Mouse (Mus musculus): ENCODE measurements around the gene Antxr1. TPM values are rescaled to one million over a fixed set of nuclear protein-coding genes. Genes with fewer than 3 reads are reported as not detected.

Antxr1 gene
- polyA plus RNA-seq (2017; shearing (Covaris generic)): not detected

GRCm38 (mm10) chr6:87335091-87335934 is at the start of gene Antxr1:
Gene Antxr1 (minus strand): TSS chr6:87335821.

GRCm38 (mm10) chr6:87373057-87373456 is 37.4 kb upstream of the Antxr1 start, which contains the start of gene Gkn2:
Gene Gkn2 (plus strand): TSS chr6:87373357.

DNA sequence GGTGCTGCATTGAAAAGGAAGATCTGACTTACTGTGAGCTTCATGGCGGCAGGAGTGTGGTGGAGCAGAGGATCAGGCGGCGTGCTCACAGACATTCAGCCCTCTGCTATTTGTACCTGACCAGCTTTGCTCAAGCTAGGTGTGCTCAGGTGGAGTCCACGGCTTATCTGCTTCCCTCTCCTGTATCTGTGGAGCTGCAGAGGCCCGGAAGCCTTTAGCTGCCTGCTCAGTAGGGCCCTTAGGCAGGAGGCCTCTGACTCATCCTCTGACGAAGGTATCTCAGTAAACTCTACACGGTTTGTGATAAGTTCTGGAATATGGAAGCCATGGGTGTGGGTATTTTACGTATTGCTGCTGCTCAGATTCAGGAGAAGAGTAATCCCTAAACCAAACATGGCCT is 15.2 kb upstream of the Antxr1 start, which contains the start of gene Gkn1:
TSS of gene Gkn1 (minus strand) at position 114 of the 400 bp plus-strand sequence.

DNA sequence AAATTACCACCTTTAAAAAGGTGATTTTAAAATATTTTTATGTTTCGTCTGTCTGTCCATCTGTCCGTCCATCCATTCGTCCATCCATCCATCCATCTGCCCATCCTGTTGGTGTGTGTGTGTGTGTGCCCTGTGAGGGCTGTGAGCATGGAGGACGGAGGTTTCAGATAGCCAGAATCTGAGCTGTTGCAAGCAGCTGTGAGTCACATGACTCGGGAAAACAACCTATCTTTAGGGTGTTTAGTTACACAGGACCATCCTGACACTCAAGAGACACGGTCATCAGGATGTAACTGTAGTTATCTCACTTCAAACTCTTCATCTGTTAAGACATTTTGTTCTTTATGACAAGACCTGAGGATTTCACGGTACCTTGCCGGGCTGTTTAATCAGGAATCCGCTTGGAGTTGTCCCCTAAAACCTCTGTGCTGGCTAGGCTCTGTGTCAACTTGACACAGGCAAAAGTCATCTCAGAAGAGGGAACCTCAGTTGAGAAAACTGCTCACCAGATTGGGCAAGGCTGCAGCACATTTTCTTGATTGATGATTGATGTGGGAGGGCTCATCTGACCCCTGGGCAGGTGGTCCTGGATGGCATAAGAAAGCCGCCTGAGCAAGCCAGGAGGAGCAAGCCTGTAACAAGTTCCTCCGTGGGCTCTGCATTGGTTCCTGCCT is 231.4 kb downstream of the Antxr1 start, which contains the start of gene D6Ertd527e:
TSS of gene D6Ertd527e (plus strand) at position 624 of the 674 bp plus-strand sequence.

Other genes starting within 250 kb of the Antxr1 start
- gene D6Ertd527e, start 231.1 kb downstream of the Antxr1 start, polyA plus RNA-seq (2017; shearing (Covaris generic)): 0.41 TPM
- not detected for gene Gkn1, start 15.1 kb upstream of the Antxr1 start, polyA plus RNA-seq (2017; shearing (Covaris generic))
- not detected for gene Gkn2, start 37.5 kb upstream of the Antxr1 start, polyA plus RNA-seq (2017; shearing (Covaris generic))
- not detected for gene Gkn3, start 53.1 kb upstream of the Antxr1 start, polyA plus RNA-seq (2017; shearing (Covaris generic))
- not detected for gene Bmp10, start 93.2 kb upstream of the Antxr1 start, polyA plus RNA-seq (2017; shearing (Covaris generic))
- gene Arhgap25, start 197.4 kb upstream of the Antxr1 start, polyA plus RNA-seq (2017; shearing (Covaris generic)): 94.8 TPM